Mouse (Mus musculus) bone marrow macrophage, adult 2 months (primary cell): ENCODE results near the gene Rasgef1c.

Source experiments
- CTCF ChIP-seq: IDR thresholded peaks from 2 replicates; pipeline ENCODE4 v1.5.1; 2012; ENCODE audit warnings: low read depth, mild to moderate bottlenecking, low read length, moderate library complexity
- POLR2A ChIP-seq: IDR thresholded peaks from 2 replicates; pipeline ENCODE4 v1.6.1; 2012; ENCODE audit warnings: mild to moderate bottlenecking, low read depth, low read length, borderline replicate concordance

GRCm38 (mm10) chr11:50026521-50027090 is 125.0 kb downstream of the Rasgef1c start:
- TF ChIP-seq CTCF (no peak), POLR2A (no peak)
